Mouse (Mus musculus): ENCODE results near the gene Hsf5.

Hsf5 gene

DNA sequence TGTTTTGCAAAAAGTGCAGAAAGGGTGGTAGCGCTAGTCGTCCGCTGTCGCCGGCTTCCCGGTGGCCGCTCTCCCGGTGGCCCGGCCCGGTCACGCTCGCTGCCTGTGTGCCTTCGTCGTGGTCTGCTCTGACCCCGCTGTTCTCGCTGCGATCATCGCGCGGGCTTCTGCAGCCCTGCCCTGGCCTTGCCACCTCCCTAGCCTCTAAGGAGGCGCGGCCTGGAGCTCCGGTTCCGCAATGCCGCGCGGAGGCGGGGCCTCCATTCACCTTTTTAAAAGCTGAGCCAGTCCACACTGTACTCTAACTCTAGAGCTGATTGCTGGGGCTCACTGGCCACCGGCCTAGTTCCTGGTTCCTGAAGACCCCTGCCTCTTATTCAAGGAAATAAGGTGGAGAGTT is 22.2 kb downstream of the Hsf5 start:
- DNase-seq (ENCODE audit: low spot score): peak; percentile 14

DNA sequence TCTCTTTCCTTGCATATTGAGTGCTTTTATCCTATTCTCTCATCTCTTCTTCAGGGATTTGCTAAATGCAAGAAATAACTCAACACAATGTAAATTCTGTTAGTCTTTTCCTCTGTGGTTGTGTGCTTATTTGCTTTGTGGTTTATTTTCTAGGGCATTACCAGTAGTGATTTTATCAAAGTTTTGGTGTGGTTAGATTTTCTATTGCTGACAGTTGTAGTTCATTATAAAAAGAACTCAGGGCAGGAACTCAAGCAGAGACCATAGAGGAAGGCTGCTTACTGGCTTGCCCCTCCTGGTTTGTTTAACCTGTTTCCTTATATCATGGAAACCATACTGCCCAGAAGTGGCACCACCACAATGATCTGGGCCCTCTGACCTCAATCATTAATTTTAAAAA is 25.9 kb downstream of the Hsf5 start:
- no peak for DNase-seq (ENCODE audit: low spot score)

DNA sequence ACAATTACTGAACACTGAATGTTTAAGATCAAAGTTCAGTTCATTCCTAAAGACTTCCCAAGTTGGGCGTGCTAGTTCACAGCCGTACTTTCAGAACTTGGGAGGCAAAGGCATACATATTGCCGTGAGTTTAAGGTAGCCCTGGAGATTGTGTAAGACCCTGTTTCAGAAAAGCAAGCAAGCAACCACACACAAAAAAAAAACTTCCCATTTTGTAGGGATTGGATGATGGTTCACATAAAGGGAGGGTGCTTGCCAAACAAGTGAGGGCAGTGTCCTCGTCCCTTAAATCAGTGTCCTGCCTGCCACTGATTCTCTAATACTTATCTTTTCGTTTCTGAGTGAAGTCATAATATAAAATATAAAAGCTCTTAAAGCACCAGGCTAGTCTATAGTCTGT is 37.7 kb downstream of the Hsf5 start:
- DNase-seq (ENCODE audit: low spot score): no peak

DNA sequence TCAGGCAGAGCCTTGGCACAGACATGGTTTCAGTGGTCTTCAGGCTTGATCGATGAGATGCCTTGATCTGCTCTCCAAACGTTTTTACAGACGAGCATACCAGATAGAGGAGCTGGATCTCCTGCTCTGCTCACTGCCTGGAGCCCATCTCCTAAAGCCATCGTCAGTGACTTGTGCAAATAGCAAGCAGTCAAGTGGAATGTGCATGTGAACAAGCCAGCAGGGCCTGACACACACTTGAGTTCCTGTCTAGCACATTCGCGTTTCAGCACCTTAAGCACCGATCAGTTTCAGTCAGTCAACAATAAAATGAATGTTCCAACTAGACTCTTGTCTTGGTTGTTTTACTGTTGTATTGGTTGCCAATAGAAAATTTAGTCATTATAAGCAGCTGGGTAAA is 42.3 kb downstream of the Hsf5 start:
- DNase-seq (ENCODE audit: low spot score): no peak

DNA sequence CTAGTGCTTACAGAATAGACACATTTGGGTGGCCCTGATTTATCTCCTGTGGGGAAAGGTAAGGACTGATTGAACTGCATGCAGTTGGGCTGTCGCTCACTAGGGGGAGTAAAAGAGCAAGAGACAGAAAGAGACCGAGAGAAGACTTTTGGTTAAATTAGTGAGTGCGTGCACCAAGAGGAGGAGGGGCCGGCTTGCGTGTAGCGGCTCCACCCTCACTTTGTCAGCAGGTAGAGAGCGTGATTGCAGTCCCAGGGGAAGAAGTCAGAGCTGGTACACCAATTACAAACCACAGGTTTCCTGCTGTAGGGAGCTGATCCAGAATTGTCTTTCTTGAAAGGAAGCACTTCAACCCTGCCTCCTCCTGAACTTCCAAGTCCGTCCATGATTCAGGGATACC is 45.4 kb downstream of the Hsf5 start, which contains the start of gene Rnf43:
TSS of gene Rnf43 (plus strand) at position 316 of the 400 bp plus-strand sequence.
- peak; percentile 64 for DNase-seq (ENCODE audit: low spot score)

DNA sequence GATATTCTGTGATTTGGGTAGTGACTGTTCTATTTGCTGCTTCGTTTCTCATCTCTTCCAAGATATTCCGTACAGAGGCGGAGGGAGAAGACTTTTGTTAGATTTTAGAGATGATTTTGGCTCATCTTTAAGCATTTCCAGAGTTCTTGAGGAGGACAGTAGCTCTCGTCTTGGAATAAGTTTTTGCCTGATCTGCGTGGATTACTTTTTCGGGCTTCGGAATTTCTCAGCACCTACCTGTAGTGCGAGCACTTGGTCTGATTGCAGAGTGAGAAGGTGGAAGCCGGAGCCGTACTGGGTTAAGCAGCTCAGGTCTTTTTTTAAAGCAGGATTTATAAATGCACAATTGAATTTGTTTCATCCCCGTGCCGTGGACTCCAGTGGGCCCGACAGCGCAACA is 45.9 kb downstream of the Hsf5 start:
- no peak for DNase-seq (ENCODE audit: low spot score)

DNA sequence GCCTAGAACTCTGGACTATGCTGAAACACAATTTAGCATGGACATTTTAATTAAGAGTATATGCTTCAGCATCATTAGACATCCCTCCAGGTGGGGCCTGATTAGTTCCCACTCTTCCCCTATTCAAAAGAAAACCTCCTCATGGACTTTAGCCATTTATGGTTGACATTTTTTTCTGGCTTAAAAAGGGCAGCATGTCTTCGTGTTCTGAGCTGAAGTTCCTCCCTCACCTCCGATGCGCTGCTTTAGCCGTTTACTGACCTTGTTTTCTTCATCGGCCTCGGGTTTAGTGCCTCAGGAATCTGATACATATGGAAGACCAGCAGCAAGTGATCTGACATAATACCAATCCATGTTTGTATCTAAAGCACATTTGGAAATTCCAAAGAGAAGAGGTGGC is 47.0 kb downstream of the Hsf5 start:
- DNase-seq (ENCODE audit: low spot score): no peak

DNA sequence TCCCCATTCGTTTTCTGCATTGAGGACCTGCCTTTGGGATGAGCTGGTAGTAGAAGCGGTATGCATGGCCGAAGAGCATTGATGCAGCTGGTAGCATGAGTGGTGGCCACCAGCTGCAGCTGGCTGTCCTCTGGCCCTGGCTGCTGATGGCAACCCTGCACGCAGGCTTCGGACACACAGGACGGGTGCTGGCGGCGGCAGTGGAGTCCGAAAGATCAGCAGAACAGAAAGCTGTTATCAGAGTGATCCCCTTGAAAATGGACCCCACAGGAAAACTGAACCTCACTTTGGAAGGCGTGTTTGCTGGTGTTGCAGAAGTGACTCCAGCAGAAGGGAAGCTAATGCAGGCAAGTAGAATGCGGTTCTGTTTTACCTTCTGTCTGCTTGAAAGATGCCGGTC is 47.6 kb downstream of the Hsf5 start:
- DNase-seq (ENCODE audit: low spot score): no peak

DNA sequence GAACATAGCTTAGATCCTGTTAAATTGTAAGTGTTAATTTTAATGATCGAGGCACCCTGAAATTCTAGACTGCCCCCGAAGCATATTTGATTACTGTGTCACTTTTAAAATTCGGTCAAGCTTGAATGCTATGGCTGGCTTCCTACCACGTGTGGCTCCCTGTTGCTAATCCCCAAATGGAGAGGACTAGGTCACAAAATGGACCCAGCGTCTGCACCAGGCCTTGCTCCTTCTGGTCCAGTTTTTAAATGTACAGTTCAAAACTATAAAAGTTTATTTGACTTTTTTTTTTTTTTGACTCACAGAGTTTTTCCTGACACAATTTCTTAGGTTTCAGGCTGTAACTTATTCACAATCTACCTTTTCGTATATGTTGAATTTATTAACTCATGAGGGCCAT is 48.3 kb downstream of the Hsf5 start:
- no peak for DNase-seq (ENCODE audit: low spot score)

DNA sequence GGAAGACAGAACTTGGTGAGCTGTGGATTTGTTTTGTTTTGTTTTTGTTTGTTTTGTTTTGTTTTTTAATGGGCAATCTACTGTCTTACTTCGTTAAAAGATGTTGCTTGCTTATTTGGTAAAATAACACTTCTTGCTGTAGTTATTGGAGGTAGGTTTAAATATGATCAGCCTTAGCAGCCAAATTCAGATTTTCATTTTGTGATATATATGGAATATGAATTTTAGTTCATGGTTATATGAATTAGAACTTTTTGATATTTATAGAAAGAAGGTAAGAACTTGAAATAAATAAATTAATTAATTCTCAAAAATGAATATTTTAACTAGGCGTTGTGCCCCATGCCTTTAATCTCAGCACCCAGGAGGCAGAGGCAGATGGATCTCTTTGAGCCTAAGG is 48.7 kb downstream of the Hsf5 start:
- no peak for DNase-seq (ENCODE audit: low spot score)

DNA sequence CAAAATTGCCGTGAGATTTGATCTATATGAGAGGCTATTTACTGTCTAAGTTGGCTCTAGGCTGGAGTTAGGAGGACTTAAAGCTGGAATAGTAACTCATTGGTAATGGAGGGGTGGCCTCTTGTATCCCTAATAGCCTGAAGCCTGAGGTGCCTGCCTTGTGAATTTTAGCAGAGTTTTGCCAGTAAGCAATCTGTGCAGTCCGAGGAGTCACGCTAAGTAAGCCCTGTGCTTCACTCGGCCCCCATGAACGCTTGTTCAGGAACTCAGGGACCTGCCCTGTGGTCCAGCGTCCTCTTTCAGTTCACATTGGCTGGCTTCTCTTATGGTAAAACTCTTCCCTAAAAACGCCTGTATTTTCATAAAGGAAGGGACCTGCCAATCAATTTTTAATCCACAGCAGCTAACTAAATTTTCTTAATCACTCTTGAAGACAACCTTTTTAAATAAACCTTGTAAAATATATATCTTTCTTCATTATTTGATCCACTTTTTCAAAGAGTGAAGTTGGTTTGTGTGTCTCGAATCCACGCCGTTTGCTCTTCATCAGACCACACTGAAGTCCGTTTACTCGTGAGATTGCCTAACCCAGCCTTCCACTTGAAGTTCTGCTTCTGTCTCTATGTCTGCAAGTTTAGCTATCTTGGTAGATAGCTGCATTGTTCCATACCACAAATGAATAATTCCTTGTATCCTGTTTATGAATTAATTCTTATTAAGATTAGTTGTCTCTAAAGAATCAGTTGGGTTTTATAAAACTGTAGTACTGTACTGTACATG is 49.5 kb downstream of the Hsf5 start:
- no peak for DNase-seq (ENCODE audit: low spot score)

DNA sequence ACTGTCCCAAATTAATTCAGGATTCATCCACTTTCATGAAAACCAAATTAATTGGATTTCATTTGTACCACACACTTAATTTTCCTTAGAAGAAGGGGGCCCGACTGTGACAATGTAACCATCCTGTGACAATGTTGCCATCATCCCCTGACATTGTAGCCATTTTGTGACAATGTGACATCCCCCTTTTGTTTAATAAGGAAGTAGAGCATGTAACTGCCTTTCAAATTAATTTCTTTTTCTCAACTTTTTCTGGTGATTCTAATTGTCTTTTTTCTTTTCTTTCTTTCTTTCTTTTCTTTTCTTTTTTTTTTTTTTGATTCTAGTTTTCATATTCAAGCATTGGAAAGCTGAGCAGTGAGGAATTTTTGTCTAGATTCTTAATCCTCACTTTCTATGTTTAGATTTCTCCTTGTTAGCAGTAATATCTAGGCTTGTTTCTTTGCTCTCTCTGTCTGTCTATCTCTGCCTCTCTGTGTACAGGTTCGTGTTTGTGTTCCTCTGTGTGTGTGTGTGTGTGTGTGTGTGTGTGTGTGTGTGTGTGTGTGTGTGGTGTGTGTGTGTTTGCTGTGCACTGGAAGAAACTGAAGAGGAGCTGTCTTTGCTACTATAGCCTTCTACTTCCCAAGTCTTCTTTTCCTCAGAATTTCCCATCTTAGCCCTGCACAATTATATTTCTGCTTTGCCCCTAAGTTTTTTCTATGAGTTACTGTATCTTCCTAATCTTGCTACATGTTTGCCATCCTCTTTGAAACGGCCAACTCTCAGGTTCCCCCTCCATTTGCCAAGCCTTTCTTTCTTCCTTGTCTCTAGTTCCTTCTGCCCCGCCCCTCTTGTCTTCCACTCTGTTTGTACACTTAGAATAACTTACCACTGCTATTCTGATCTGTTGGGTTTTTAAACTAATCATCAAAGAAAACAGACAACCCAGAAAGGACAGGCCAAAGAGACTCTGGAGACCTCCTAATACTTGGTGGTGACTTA is 50.4 kb downstream of the Hsf5 start:
- no peak for DNase-seq (ENCODE audit: low spot score)

DNA sequence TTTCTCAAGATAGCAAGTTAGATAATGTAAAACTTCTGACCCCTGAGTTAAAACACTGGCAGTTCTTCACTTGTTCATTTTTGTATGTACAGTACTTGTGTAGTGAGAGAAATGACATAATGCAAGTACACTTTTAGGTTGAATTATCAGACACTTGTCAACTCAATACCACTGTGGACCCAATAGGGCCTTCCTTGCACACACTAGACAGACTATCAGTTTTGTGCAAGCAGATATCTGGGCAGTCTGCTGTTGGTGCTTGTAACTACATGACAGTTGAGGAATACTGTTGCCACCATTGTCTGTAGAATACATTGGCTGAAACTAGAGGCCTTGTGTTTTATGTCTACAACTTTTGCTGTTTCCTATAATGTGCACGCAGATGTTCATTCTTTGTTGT is 56.3 kb downstream of the Hsf5 start:
- DNase-seq (ENCODE audit: low spot score): no peak

DNA sequence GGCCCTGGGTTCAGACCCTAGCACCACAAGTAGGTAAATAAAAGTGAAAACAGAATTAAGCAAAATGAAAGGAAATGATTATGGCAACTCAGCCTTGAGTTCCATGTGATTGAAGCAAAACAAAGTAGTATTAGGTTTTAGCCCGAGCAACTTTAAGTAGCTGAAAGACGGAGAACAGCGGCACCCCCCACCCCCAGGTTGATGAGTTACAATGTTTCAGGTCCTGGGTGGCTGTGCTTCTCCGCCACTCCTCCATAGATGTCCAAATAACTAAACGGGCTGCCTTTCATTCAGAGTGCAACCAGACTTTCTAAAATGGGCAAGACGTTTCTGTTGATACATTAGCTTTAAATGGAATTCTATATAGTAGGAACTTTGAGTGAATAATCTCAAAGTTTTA is 58.6 kb downstream of the Hsf5 start:
- no peak for DNase-seq (ENCODE audit: low spot score)

DNA sequence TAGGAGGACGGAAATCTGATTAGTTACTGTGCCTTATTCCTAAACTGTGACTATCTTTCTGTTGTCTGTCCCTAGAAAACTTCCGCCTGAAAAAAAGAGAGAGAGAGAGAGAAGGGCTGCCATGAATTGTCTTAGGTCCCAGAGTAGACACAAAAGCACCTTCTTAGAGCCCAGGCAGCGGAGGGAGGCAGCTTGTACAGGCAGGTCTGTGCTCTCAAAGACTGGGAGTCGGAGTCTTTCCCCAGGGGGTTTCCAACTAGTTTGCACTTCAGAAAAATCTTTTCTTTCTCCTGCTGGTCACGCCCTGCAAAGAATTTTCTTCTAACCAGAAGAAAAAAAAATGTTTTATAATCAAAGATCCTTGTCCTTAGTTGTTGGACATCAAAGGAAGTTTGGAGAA is 60.8 kb downstream of the Hsf5 start:
- DNase-seq (ENCODE audit: low spot score): no peak

DNA sequence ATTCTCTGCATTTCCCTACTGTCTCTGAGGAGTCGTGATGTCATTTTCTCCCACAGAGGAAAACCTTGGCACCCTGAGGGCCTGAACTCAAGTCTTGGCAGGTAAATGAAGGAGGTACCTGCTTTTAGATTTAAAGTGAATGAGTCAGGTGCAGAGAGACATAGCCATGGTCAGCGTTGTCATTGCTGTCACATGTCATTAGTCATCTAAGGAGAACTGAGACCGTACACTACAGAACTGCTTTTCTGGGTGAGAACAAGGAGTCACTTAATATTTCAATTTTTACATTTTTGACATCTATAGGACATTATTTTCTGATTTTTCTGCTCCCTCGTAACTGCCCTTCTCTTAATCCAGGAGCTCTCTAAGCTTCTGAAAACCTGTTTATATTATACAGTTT is 61.6 kb downstream of the Hsf5 start:
- DNase-seq (ENCODE audit: low spot score): no peak

DNA sequence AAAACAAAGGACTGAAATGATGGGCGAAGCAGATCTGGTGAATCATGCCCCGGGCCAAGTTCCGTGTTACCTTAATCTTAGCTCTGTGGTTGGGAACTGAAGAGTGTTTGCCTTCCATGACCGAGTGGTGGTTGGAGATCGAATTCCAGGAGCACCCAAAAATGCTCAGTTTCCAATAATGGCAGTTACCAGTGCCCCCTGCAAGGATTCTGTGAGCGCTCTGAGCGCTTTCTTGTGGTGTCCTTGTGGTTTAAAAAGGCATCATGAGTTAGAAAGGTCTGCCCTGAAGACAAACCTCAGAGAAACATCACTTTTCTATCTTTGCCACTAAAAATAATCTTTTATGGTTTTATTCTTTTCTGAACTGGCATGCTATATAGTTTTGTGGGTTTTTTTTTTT is 62.0 kb downstream of the Hsf5 start:
- no peak for DNase-seq (ENCODE audit: low spot score)

DNA sequence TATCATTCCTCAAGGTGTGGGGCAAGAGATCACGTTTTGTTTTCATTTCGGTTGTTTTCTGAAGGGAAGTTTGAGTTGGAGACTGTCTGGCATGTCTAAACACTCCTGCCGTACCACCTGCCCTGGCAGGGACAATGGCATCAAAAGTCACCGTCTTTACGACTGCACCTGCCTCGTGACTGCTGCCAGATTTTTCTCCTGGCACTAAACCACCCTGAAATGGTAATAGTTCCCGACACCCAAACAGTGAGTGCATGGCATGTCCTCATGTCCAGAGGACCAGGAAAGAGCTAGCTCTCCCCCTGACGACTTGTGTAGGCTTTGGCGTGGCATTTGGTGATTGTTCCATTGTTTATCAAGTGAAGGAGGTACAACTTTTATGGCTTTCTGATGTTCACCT is 63.8 kb downstream of the Hsf5 start:
- DNase-seq (ENCODE audit: low spot score): no peak

DNA sequence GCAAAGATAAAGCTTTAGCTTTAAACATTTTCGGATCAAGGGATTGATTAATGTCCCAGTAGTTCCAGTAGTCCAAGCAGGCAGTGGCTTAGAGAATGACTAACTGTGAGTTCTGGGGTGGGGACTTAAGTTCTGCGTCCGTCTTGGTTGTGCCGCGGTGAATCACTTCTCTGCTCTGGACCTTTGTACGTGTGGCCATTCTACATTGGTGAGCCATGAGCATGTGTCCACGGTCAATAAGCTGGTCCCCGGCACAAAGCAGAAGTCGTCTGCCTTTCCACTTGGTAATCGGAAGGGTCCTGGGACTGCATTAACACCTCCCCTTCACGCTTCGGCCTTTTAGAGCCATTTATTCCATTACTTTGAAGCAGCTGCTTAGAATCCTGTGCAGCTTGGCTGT is 65.1 kb downstream of the Hsf5 start:
- DNase-seq (ENCODE audit: low spot score): no peak

DNA sequence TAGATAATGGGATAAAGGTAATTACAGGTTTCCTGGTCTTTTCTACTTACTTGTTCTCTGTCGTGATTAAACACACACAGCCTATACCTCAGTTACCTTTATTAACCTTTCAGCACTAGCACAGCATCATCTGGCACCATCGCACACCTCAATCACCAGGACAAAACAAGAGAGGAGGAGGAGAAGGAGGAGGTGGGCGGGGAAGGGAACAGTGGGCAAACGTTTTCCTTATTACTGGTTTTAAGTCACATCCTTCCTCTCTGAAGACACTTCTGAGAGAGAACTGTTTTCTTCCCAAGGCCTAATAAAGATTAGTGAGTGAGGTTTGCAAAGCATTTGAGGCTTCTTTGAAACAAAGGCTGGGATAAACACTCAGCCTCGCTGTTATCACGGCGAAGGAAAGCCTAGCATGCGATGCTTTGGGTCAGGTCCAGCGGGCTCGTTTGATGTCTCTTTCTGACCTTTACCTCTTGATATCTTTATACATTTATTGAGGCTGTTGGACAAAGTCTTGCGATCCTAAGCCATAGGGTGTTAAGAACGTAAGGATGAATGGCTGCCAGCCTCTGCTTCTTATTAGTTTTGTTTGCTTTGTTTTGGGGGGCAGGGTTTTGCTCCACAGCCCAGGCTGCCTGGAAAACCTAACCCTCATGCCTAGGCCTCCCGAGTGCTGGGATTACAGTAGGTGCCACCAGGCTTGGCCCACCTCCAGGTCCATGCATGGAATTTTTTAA is 66.0 kb downstream of the Hsf5 start:
- no peak for DNase-seq (ENCODE audit: low spot score)

DNA sequence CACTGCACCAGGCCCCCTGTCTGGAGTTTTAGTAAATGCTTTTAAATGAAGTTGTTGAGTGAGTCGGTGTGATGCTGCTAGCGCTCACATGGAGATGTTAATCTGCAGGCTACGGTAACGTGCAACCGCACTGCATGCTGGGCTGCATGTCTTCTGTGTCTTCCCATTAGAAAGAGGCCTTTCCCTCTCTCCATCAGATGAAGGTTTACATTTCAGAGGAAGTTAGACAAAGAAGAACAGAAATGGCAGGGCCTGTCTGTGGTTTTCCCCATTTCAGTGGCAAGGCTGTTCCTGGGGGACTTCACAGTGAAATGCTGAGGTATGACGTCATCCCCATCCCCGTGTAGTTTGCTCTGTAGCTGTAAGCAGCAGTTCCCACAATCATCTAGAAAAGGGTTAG is 69.4 kb downstream of the Hsf5 start:
- DNase-seq (ENCODE audit: low spot score): no peak

Data from urinary bladder, postnatal 10 days (tissue).